Mouse (Mus musculus): ENCODE data around the gene Ncbp1. TPM values are rescaled to one million over a fixed set of nuclear protein-coding genes. Genes with fewer than 3 reads are reported as not detected.

Gene Ncbp1
- 11.9 and 23.0 TPM in 2 replicates for total RNA-seq (2015; ENCODE audit: low replicate concordance)
- 21.2 and 28.8 TPM in 2 replicates for total RNA-seq (2017; ENCODE audit: low replicate concordance)

DNA sequence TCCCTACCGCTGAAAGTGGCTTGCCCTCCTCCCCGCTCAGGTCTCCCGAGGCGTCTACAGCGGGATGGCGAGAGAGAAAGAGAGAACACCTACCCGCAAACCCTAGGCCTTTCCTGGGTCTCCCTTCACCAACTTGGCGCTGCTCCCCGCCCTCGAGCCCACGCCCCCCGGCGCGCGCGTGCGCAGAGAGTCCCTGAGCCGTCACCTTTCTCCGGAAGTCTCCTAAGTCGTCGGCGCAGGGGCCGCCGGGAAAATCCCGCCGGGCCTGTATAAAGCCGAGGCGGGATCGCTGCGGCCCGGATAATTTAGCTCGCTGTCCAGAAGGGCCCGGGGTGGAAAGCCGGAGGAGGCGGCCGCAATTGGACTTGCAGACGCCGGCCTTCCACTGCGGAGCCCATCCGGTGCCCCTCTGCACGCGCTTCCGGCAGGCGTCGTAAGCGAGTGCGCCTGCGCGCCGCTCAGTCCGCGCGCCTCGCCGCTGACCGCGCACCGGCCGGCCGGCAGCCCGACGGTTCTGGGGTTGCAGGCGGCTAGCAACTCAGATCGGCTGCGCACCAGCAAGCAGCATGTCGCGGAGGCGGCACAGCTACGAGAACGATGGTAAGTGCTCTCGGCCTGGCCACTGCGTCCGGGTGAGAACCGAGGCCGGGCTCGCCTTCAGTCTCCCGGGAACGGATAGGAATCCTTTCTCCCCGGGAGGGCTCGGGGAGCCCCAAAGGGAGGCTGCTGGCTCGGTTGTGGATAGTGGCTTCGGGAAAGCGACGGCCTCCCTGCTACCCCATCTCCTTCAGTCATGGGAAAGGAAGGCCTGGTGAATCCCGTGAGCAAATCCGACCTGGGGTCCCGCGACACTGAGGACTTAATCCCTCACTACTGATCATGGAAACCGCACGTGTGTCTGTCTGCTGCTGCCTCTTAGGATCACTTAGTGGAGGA lies at the start of gene Ncbp1, which contains the start of gene Tstd2:
TSS of gene Ncbp1 (plus strand) at position 327 of the 936 bp plus-strand sequence.
TSS of gene Tstd2 (minus strand) at position 408 of the 936 bp plus-strand sequence.
- peak; percentile 92 for ATAC-seq (replicated peaks; ENCODE audit: low FRiP score, poor library complexity, severe bottlenecking)

DNA sequence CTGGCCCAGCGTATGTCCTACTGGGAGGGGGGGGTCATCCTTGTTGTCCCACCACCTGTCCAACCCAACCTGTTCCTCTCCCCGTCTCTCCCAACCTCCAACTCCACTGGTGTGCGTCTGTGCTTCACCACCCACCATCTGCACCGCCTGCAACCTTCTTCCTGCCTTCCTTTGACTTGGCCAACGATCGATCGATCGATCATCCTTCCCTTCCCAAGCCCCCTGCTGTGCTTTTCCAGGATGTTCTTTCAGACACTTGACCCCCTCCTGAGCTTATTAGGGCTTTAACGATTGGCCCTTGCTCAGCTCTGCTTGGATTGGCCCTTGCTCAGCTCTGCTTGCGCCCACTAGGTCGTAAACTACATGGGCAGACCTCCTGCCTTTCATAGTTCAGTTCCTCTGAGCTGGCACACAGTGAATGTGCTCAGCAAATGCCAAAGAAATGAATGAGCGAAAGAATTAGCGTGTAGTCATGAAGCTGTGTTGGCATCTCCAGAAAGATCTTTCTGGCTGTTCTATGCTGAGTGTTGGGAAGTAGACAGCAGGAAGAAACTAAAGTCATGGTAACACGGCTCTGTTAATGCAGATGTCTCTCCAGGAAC lies 48.8 kb upstream of the Ncbp1 start:
- ATAC-seq (replicated peaks; ENCODE audit: low FRiP score, poor library complexity, severe bottlenecking): no peak

DNA sequence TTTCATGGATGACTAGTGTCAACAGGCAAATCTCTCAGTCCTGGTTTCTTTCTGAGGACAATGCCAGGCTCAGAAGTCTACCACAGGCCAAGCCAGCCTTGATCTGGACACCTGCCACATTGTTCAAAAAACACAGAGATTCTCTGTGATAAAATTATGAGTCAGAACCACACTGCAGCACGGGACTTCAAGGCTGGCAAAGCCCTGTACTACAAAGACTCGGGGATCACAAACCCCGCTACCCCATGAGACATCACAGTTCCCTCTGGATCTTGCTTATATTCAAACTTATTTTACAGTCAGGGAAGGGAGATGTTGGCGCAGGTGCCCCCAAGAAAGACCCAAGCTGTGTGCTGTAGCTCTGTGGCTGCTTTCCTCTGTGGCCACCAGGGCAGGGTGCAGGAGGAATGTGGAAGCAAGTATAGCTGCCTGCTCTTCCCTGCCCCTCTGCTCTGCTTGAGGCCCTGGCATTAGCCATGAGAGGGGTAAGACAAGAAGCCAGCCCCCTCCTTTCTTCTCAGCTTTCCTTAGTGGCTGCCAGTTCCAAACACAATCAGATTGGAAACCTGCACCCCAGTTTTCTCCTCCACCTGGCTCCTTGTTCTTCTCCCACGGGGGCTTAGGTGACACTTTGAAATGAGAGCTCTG lies 45.9 kb upstream of the Ncbp1 start:
- ATAC-seq (replicated peaks; ENCODE audit: low FRiP score, poor library complexity, severe bottlenecking): no peak

DNA sequence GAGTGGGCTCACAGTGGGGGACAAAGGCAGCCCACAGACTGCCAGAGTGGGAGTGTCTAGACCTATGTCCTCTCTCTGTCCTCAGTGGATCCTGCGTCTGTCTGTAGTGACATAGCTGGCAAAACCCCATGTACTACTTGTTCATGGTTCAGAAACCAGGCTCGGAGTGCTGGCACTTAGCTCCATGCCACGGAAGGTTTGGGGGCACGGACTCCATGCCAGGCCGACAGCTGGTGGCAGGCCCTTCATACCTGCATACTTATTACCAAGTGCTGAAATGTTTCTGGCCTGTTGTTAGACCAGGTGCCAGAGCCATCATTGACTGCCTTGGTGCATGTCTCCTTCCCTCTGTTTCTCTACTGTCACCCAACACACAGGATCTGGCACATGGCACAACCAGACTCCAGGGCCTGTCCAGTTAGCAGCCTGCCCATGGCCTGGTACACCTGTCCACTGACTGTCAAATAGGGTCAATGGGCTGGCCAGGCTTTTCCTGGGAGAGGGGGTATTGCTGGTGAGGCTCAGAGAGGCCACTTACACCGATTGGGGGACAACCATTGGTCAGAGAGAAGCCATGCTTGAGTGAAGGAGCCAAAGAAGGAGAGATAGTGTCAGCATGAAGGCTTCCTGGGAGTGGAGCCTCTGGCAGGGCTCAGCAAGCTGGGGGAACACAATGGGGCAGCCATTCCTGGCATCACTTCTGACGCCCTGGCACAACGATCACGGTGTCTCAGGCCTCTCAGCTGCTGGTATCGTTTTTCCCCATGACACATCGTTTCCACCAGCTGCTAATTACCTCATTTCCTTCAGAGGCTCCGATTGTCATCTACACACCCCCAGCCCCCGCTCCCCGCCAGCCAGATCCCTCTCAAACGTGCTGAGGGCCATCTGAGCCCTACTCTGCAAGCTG lies 43.2 kb upstream of the Ncbp1 start:
- no peak for ATAC-seq (replicated peaks; ENCODE audit: low FRiP score, poor library complexity, severe bottlenecking)

DNA sequence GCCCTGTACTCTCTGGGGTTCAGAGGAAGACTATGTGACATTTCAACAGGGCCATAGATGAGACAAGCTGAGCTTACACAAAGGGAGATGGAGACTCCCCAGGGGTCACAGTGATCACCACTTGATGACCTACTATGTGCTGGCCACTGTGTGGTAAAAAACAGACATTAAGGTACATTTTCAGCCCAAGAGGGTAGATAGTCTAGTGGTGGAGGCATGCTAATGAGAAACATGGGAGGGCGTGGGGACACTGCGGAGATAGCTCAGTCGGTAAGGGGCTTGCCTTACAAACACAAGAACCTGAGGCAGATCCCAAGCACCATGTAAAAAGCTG lies 42.6 kb upstream of the Ncbp1 start:
- no peak for ATAC-seq (replicated peaks; ENCODE audit: low FRiP score, poor library complexity, severe bottlenecking)

DNA sequence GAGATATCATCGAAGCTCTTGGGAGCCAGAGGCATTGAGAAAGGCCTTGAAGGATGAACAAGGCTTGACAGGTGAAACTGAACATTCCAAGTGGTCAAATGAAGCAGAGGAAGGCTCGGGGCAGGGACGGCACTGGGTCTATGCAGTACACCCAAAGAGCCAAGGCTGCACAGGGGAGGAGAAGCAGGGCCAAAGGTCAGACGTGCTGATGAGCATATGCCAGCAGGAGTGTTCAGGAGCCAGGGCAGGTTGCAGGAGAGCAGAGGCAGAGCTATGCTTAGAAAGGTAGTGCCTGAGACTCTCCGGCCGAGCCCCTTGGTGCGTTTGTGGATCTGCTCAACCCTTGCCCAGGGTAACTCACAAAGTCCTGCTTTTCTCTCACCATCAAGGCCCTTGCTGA lies 41.9 kb upstream of the Ncbp1 start:
- no peak for ATAC-seq (replicated peaks; ENCODE audit: low FRiP score, poor library complexity, severe bottlenecking)

GRCm38 (mm10) chr4:46097591-46097990 lies 40.8 kb upstream of the Ncbp1 start:
- no peak for ATAC-seq (replicated peaks; ENCODE audit: low FRiP score, poor library complexity, severe bottlenecking)

DNA sequence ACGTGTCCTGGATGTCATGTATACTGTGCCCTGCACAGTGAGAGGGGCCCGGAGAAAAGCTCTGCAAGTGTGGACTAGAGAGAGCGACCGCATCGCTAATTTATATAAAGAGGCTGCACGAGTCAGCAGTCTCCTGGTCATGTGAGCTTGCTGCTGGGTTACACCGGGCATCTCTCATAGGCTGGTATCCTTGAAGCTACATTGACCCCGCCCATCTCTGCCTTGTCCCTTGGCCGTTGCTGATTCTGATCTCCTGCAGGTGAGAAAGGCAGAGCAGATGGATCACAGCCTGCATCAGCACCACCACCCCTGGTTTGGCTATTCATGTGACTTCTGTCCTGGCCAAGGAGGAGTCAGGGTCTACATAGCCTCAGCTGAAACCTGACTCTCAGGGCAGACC lies 39.3 kb upstream of the Ncbp1 start:
- ATAC-seq (replicated peaks; ENCODE audit: low FRiP score, poor library complexity, severe bottlenecking): no peak

DNA sequence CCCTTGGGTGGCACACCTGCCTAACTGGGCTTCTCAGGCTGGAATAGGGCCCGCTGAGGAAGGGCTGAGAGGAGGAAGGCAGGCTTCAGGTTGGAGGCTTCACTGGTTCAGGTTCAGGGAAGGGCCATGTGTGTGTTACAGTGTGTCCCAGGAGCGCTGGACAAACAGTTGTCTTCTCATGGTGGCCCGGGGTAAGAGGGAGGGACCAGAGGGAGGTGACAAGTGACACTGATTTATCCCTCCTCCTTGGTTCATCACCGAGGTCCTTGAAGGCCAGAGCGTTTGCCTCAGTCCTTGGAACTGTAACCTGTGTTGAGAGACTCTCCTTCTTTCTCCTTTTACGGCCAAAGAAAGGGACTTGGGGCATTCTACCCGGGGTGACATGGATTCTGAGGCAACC lies 37.9 kb upstream of the Ncbp1 start:
- no peak for ATAC-seq (replicated peaks; ENCODE audit: low FRiP score, poor library complexity, severe bottlenecking)

DNA sequence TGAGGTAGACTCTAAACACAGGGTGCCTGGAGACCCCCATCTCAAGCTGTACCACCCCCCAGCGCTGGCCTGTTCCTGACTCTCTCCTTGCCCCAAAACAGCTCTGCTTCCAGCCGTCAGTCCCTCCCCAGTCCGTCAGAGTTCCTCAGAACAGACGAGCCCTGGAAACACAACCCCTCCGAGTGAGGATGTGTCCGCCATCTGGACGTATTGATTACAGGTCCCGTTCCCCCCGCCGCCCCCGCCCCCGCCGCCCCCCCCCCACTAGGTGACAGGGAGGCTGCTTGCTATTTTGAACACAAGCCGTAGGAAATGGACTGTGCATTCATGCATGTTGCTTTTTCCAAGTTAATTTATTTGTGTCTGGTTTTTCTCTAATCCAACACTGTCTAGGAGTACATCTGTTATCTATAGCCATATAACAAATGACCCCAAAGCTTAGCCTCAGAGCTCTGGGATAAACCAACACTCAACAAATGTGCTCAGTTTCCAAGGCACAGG lies 37.2 kb upstream of the Ncbp1 start:
- ATAC-seq (replicated peaks; ENCODE audit: low FRiP score, poor library complexity, severe bottlenecking): no peak

- ATAC-seq (replicated peaks; ENCODE audit: low FRiP score, poor library complexity, severe bottlenecking): no peak
Observed at GRCm38 (mm10) chr4:46102078-46102769, 36.2 kb upstream of the Ncbp1 start.

- ATAC-seq (replicated peaks; ENCODE audit: low FRiP score, poor library complexity, severe bottlenecking): no peak
Observed at GRCm38 (mm10) chr4:46110084-46110483, 28.3 kb upstream of the Ncbp1 start.

- ATAC-seq (replicated peaks; ENCODE audit: low FRiP score, poor library complexity, severe bottlenecking): no peak
Observed at GRCm38 (mm10) chr4:46111361-46111760, 27.1 kb upstream of the Ncbp1 start.

DNA sequence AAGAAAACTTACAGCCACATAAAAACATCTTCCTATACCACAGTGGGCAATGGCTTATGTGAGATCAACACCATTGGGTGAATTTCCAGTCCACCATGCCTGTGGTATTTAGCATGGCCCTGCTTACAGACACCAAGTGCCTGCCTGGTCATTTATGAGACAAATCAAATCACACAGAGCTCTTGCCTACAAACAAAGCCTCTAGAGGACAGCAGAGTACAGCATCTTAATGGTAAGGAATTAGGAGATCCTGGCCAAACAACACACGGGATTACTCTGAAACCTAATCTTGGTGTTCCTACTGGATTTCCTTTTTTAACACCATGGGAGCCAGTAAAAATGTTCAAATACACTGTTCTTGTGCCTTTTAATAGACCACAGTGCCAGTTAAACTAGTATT lies 23.1 kb upstream of the Ncbp1 start:
- no peak for ATAC-seq (replicated peaks; ENCODE audit: low FRiP score, poor library complexity, severe bottlenecking)

DNA sequence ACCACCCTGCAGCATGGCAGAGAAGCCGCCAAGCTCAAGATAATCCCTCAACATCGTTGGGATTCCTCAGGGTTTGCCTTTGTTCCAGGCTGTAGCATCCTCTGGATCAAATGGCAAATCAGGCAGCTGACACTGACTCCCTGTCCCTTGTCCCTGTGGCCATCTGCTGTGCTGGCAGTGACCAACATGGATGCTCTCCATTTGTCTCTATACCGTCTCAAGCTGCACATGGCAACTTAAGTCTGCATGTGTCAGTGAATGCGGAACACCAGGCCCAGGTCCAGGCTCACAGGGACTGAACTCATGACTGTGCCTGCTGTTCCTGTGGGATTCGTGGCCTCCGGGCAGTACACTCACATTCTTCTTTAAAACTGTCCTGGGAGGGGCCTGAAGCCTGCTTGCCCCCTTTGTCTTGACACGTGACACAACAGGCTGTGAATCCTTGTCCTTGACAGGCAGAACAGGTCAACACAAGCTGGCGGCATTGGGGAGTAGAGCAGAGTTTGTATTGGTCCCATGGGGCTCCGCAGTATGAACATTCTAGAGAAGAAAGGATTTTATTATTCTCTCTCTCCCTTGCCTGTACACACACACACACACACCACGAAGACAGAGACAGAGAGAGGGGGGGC lies 21.8 kb upstream of the Ncbp1 start:
- 0 out of 2 replicates have a peak, but pooled peaks have one; percentile 19 for ATAC-seq (replicated peaks; ENCODE audit: low FRiP score, poor library complexity, severe bottlenecking)

DNA sequence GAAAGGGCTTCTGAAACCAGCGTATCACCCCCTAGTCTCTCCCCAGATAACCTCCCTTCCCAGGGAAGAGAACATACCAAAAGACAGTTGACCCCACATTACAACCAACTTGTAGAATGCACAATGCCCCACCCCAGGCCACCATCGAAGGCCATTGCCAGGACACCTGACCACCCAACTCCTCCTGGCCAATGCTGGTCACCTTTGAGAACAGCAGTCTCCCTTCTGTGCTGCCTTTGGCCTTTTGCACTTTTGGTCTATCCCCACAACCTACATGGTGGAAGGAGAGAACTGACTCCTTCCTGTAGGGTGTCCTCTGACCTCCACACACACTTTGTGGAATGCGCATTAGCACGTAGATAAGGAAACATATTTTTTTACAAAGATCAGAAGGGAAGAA lies 20.9 kb upstream of the Ncbp1 start:
- ATAC-seq (replicated peaks; ENCODE audit: low FRiP score, poor library complexity, severe bottlenecking): no peak

- no peak for ATAC-seq (replicated peaks; ENCODE audit: low FRiP score, poor library complexity, severe bottlenecking)
Observed at GRCm38 (mm10) chr4:46119514-46120094, 18.8 kb upstream of the Ncbp1 start.

DNA sequence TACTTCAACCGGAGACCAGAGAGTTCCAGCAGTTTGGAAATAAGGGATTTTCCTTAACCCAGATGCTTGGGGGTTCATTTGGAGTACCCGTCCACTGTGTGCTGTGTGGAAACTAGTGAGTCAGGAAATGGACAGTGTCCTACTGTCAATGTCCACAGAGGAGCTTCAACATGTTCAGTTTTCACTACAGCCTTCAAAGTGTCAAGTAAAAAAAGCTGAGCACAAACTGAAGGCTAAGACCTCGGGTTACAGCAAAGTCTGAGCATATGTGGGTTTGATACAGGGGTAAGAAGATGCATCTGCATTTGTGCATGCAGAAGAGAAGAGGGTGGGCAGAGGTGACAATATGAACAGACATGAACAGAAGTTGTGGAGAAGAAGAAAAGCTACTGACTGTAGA lies 17.6 kb upstream of the Ncbp1 start:
- no peak for ATAC-seq (replicated peaks; ENCODE audit: low FRiP score, poor library complexity, severe bottlenecking)

Data from erythroblast, adult 5-6 weeks (primary cell).